Mouse (Mus musculus) spleen, postnatal 10 days (tissue): ENCODE measurements around the gene Gli2.

ENCODE experiments used
- DNase-seq, 2 experiments: peaks; one replicate each; pipeline ENCODE4 v3.0.0; 2021 to 2022; ENCODE audit warnings: low spot score in 2 of 2

Gli2 gene

DNA sequence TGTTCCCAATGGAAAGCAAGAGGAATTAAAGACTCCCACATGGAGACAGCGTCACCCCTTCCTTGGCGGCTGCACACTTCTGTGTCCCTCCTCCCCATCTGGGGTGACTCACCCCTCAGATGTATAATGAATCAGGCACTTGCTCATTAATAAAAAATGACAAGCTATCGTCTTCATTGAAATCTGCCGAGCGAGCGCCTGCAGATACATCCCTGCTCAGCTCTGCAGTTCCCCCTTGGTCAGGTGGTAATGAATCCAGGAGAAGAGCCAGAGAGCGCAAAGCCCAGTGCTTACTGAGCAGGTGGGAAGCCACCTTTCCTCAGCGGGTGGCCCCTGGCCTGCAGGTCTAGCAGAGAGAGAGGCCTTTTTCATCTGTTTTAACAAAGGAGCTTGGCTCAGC lies 112.1 kb downstream of the Gli2 start:
- no peak for DNase-seq

DNA sequence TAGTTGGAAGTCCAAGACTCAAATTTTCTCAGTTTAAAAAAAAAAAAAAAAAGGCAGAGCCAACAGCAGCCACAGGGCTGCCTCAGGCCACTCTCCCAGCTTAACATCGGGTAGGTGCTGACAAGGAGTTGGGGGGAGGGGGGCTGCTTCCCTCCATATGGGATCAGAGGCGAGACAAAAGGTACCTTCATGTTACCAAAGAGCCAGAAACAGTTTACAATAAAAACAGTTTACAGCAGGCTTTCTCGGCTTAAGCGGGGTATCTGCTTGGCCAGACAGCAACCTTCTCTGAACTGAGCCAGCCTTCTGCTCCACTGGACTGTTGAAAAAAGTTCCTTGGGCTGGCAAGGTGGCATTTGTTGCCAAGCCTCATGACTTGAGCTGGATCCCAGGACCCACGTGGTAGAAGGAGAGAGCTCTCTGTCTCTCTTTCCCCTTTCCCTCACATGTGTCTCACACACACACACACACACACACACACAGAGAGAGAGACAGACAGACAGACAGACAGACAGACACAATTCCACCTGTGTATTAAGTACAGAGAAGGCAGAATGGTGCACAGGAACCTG lies 113.1 kb downstream of the Gli2 start:
- DNase-seq, result no peak

DNA sequence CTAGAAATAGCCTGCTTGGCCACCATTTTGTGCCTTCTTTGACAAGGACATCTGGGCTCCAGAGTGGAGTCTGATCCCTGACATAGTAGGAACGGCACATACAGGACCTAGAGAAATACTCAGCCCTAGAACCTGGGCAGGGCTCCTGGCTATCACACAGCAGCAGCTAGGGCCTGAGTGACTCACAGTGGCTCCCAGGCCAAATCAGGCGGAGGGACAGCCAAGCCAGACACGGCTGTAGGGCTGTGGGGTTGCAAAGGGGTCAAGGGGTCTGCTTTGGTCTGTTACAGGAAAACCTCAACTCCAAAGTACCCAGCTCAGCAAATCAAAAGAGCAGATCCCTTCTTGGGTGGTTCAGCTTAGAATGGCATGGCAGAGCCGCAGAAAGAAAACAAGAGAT lies 115.2 kb downstream of the Gli2 start:
- no peak for DNase-seq

DNA sequence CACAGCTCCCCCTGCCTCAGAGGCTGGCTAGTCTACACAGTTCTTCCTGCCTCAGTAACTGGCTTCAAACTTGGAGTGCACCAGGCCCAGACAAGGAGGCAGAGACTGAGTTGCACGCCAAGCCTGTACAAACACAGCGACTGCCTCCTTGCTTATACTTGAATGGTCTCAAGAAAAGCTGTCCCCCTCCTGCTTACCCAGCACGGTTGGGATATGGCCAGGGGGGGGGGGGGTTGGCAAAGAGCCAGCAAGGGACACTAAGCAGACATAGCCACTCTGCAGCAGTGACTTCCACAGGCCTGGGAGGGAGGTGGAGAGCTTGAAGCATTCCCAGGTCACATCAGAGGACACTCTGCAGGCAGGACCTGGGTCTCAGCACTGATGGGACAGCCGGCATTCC lies 117.3 kb downstream of the Gli2 start:
- no peak for DNase-seq

DNA sequence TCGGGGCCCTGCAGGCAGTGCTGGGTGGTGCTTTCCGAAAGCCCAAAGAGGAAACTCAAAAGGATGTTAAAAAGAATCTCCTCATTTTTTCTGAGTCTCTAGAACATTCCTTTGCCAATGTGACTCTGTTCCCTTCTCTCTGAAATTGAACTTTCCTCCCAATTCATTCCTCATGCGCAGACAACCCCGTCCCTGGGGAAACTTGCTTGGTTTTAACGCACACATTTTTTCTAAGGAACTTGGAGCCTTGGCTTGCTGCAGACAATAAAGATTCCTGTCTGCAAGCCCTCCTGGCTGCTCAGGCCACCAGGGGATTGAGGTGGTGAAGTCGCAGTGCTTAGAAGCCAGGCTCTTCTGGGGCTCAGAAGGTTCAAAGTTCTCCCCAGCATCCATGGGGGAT lies 117.9 kb downstream of the Gli2 start:
- no peak for DNase-seq

DNA sequence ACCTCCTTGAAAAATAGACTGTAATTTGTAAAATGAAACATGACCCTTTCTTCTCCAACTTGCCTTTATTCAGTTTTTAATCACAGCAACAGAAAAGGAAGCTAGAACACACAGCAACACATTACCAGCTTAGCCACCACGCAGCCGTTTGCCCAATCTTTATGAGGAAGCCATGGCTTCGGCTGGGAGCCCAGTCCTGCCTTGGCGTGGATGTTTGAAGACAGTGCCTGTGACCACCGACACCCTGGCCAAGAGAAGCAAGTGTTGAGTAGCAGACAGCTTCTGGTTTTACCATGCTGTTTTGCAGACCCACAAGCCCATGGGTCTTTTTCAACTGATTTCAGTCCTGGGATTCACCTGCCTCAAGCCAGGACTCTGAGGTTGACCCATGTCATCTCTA lies 121.3 kb downstream of the Gli2 start:
- no peak for DNase-seq

DNA sequence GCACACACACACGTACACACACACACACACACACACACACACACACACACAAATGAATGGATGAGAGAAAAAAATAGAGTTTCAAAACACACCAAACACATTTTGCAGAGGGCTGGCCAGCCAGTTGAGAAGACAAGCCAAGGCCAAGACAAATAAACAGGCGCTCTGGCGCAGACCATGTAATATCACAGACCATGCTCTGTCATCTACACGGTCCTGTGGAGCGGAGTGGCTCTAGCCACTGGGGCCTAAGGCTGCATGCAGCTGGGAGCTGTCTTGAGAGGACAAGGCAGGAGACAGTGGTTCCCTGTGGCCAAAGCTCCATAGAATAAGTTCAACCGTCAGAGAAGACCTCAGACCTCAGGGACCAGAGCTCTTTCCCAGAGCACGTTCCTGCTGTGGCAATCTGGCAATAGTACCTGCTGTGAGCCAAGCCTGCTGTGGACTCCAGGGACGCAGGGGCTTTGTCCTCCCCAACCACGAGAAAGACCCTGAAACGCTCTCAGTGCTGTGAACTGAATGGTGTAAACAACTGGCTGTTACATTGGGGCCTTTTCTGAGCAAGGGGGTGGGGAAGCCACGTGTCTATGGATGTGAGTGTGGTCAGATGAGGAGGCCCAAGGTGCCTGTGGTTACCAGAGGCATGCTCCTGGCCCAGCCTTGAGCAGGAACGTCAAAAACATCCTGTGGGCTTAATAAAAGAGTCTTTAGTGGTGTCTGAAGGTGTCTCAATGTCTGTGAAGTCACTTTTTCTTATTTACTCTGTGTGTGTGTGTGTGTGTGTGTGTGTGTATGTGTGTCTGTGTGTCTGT lies 125.7 kb downstream of the Gli2 start:
- DNase-seq, result no peak

DNA sequence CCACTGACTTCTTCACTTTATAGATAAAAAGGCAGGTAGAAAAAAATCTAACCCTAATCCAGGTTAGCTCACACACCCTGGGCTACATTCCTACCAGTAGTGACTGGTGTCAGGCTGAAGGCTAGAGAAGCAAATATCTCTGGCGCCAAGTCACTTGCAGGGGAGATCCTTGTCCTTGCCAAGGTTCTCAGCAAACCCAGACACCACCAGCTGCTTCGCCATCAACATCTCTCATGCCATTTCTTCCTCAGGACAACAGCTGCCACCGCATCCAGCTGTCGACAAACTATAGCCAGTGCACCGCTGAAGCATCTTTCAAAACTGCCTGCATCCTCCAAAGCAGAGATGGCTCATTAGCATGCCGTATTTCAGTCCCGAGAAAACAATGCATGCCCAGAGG lies 126.9 kb downstream of the Gli2 start:
- no peak for DNase-seq

DNA sequence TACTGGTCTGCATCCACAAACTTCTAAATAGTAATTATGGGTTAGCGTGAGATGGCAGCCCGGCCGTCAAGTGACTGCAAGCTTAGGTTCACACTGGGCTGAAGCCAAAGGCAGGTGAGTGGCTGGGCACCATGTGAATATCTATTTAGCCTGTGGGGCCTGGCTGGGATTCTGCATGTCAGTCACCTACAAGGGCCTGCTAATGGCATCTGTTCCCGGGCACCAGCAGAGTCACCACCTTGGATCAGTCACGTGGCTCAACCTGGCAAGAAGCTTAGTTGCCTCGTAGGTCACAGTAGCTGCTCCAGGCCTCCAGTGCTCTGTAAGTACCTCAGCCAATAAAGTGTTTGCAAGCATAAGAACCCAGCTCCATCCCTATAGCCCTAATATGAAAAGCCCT lies 131.2 kb downstream of the Gli2 start:
- no peak for DNase-seq

DNA sequence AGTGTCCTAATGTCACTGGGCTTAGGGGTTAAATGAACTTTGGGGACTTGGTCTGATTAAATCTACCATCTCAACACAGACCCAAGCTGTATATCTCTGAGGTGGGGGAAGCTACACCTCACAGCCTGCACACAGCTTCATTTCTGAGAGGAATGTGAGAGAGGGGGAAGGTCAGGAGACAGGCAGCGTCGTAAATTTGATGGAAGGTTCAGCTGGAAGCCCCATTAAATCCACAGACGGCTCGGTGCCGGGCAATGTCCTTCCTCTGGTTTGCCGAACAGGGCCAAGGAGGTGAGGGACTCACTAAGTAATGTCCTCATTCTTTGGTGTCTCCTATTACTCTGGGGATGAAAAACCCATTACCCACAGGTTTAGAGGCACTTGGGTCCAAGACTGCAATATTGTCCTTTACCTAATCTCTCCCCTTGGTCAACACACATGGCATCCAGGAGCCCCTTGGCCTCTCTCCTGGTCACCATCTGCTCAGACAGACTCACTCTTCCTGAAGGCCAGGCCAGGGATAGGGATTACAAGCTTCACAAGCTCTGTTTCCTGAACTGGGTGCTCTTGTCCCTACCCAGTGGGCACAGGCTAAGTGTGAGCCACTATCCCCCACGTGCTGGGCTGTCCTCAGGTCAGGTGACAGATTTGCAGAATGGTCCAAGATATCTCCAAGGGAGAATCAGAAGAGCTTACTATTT lies 135.7 kb downstream of the Gli2 start:
- no peak for DNase-seq

DNA sequence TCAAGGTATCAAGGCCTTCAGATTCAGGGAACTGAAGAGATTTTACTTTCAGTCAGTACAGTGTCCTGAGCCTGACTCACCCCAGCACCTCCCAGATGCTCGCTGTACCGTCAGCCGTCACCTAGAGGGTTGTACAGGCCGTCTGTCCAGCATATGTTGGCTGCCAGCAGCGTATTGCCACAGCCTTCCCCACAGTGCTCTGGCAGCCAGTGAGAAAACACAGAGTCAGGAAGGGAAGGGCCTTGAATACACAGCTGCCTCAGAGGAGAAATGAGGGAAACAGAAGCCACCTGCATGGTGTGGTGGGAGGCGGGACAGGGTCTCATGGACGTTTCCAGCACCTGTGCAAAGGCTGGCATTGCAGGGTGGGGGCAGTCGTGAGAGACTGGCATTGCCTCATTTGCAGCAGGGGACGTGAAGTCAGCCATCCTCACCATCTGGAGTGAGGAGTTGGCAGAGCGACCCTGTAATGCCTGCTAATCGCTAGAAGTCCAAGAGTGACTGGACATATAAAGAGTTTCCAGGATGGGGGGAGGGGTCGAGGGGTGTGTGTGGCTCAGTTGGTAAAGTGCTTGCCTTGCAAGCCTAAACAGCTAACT lies 136.8 kb downstream of the Gli2 start:
- no peak for DNase-seq

DNA sequence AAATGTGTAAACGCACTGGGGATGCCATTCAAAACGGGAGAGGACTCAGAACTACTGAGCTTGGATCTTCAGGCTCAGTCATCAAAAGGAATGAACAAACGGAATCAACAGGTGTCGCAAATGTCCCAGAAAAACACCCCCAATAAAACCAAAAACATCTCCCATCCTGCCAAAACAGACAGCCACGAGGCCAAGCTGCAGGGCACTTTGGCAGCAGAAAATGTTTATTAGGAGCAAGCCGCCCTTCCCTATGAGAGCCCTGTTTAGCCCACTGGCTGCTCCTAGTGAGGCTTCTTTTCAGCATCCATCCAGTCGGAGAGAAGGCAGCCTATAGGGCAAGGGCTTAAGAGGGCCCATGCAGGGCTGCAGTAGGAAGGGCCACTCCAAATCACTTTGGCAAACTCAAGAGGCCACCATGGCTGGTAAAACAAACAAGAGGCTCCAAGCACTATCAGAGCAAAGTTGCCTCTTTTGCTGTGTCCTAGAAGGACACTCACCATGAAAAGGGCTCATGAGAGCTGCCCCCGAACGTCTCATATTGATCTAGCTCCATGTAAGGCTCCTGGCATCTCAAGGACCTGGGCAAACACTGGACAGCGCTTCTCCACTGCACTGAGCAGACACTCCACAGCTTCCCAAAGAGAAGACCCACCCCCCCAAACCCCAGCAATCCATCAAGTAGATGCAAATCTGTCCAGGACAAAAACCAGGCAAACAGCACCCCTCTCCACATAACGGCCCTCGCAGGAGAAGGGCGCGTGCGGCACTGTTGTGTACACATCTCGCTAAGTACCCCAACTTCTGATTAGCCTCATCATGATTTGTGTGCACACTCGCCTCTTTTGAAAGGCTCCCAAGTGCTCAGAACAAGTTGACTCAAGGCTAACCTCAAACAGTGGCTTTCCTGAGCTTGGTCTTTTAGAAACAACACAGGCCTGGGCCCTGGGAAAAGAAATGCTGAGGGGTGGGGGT lies 139.7 kb downstream of the Gli2 start:
- no peak for DNase-seq

DNA sequence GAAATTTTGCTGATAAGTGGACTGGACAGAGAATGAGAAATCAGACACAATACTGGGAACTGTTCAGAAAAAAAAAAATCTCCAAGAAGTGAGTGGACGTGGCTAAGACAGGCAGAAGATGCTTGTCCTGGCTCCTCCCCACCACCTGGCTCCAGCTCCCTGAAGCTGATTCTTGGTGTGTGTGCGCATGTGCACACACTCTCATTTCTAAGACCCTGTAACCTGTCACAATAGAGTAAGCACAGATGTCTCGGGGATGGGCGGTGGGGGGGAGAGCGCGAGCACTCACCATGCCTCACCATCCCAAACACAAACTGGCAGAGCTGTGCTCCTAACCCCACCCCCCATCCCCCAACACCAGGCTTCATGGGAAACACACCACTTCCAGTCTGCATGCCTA lies 140.5 kb downstream of the Gli2 start:
- no peak for DNase-seq

DNA sequence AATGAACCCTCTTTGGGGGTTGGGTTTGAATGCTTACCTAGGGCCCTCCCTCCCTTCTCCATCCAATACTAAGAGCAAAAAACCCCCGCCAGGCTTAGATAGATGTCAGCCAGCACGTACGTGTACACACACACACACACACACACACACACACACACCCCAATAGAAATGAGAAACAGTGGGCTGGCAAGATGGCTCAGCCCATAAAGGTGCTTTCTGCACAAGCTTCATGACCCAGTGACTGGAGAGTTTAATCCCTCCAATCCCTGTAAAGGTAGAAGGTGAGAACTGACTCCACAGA lies 142.0 kb downstream of the Gli2 start:
- no peak for DNase-seq

DNA sequence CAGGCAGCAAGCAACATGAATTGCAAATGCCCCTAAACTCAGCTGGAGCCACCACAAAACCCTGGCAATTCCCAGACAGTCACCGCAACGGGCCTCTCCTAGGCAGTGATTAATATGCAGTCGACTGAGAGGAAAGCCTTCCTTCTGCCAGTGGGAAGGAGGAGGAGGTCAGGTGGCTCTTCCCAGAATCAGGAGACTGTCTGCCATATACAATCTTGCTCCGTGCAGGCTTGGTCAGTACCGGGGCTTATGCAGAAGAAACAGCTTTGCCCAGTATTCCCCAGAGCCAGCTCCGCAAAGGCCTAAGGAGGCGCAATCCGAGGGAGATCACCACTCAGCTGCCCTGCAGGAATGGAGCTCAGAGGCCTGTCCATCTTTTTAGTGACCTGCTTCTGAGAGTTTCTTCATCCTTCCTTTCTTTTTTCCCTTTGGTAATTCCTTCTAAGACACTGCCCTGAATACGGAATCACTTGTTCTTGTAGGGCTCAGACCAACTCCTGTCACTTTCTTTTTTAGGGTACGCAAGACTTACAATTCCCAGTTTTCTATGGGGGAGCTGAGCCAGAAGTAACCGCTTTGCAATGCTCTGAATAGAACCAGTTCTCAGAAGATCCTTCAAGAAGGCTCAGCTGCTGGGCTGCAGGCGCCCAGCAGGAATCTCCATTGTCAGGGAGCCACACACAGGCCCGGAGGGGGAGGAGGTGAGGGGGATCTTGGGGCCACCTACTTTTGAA lies 142.6 kb downstream of the Gli2 start:
- DNase-seq, result no peak

DNA sequence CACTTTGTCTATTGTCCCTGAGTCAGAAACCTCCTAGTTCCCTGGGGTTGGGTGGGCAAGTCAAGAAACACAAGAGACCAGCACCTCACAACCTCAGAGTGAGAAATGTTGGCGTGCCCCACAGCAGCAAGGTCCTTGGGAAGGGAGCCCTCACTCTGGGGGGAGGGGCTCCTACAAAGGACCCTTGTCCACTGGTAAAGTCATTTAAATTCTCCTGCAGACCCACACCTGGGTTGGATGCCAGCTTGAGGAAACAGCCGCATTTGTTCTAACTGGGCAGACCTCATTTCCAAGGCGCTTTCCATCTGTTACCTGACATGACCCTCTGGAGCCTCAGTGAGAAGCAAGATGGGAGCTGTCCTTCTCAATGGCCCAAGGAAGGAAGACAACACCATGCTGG lies 144.4 kb downstream of the Gli2 start:
- no peak for DNase-seq

DNA sequence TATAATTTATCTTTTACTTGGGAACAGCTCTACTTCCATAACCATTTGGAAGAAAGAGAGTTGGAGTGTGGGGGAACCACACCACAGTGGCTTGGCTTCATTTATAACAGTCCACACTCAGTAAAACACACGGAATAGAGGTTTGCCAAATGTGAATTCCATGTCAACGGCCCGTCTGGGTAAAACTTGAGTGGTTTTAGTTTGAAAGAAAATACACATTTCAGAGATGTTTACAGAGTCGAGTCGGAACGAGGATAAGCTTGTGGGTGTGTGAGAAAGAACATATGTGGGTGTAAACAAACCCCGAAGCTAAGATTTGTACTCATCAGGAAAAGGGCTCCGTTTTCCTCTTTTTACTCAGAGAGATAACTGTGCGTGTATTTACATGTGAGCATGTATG lies 145.8 kb downstream of the Gli2 start:
- DNase-seq, result no peak

DNA sequence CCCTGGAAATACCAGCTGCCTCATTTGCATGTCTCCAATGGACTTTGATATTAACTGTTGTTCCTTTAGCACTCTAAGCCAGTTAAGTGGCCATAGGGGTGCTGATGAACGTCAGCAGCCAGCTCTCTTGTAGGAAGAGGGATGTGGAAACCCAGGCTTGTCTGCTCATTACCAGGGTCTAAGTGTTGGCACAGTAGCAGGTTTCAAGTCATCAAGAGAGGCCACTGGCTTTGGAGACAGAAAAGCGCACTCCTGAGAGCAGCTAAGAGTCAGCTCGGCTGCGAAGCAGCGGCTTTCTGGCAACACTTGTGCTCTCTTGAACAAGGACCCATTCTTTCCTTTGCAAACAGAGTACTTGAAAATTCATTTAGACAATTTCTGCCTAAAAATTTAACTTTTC lies 148.1 kb downstream of the Gli2 start:
- no peak for DNase-seq

DNA sequence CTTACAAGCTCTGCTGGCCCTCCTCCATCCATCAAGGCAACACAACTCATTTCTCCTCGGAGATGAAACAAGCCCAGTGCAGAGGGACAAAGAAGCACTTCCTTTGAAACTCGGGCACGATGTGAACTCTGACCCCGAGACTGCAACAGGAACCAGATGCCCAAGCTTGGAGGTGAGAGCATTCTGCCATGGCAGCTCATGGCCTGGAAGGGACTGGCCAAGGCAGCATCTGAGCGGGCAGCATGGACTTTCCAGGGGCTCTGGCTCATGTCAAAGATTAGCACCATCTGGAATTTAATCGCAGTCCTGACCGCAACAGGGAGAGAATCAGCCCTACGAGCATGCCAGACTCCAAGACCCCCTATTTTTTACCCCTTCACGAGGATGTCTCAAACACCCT lies 148.5 kb downstream of the Gli2 start:
- no peak for DNase-seq

DNA sequence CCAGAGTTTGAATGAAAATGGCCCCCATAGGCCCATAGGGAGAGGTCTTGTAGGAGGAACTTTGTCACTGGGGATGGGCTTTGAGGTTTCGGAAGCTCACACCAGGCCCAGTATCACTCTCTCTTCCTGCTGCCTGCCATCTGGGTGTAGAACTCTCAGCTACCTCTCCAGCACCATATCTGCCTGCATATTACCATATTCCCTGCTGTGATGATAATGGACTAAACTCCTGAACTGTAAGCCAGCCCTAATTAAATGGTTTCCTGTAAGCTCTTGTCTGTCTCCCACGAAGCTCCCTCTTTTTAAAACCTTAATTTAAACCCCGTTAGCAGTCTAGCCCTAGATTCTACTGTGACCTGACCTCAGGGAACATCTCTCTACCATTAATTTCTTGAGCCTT lies 149.0 kb downstream of the Gli2 start:
- DNase-seq, result no peak

DNA sequence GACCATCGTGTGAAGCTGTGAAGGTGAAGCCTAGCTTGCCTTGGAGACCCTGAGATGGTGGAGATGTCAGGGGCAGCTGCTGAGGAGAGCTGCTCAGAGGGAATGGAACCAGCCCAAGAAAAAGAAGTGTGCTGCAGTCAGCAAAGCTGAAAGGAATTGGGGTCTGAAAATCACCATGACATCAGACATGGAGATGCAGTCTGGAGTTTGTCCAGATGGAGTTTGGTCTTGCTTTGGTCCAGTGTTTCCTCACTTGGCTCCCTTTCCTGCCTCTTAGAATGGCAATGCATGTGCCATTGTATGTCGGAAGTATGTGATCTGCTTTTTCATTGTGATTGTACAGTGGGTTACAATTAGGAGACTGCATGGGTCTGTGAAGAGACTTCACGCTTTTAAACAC lies 149.7 kb downstream of the Gli2 start:
- no peak for DNase-seq
